Mouse (Mus musculus): ENCODE measurements around the gene Atp2a2.
"Not testable (repeated sequence)": the region's sequence is repeated elsewhere in the genome, so short reads cannot be mapped to it uniquely, and the experiment has no call there.

Gene Atp2a2

GRCm38 (mm10) chr5:122491385-122491784, 10.6 kb downstream of the Atp2a2 start:
- no peak for DNase-seq

GRCm38 (mm10) chr5:122490148-122490547, 11.9 kb downstream of the Atp2a2 start:
- DNase-seq, result no peak

- no peak for DNase-seq
Observed at GRCm38 (mm10) chr5:122487825-122488224, 14.2 kb downstream of the Atp2a2 start.

GRCm38 (mm10) chr5:122486243-122486642, 15.8 kb downstream of the Atp2a2 start:
- not testable (repeated sequence) for DNase-seq

- DNase-seq, result no peak
Observed at GRCm38 (mm10) chr5:122482733-122483391, 19.2 kb downstream of the Atp2a2 start.

GRCm38 (mm10) chr5:122481844-122482243, 20.2 kb downstream of the Atp2a2 start:
- no peak for DNase-seq

- DNase-seq, result no peak
Observed at GRCm38 (mm10) chr5:122479131-122479530, 22.9 kb downstream of the Atp2a2 start.

- DNase-seq, result no peak
Observed at GRCm38 (mm10) chr5:122477492-122477891, 24.5 kb downstream of the Atp2a2 start.

GRCm38 (mm10) chr5:122476078-122476477, 25.9 kb downstream of the Atp2a2 start:
- DNase-seq, result no peak

GRCm38 (mm10) chr5:122474643-122475363, 27.2 kb downstream of the Atp2a2 start:
- no peak for DNase-seq

GRCm38 (mm10) chr5:122471658-122472057, 30.4 kb downstream of the Atp2a2 start:
- no peak for DNase-seq

- no peak for DNase-seq
Observed at GRCm38 (mm10) chr5:122461431-122461830, 40.6 kb downstream of the Atp2a2 start.

GRCm38 (mm10) chr5:122460656-122461055, 41.4 kb downstream of the Atp2a2 start:
- DNase-seq, result peak; percentile 82

- peak; percentile 73 for DNase-seq
Observed at GRCm38 (mm10) chr5:122459335-122459734, 42.7 kb downstream of the Atp2a2 start.

- DNase-seq, result no peak
Observed at GRCm38 (mm10) chr5:122458066-122458465, 44.0 kb downstream of the Atp2a2 start.

- DNase-seq, result not testable (repeated sequence)
Observed at GRCm38 (mm10) chr5:122457054-122457453, 45.0 kb downstream of the Atp2a2 start.

GRCm38 (mm10) chr5:122455584-122455983, 46.4 kb downstream of the Atp2a2 start:
- no peak for DNase-seq

GRCm38 (mm10) chr5:122454883-122455282, 47.1 kb downstream of the Atp2a2 start:
- DNase-seq, result no peak

- no peak for DNase-seq
Observed at GRCm38 (mm10) chr5:122454442-122454841, 47.6 kb downstream of the Atp2a2 start.

- no peak for DNase-seq
Observed at GRCm38 (mm10) chr5:122453188-122453587, 48.8 kb downstream of the Atp2a2 start.

- DNase-seq, result no peak
Observed at GRCm38 (mm10) chr5:122452194-122452593, 49.8 kb downstream of the Atp2a2 start.

- no peak for DNase-seq
Observed at GRCm38 (mm10) chr5:122451324-122451723, 50.7 kb downstream of the Atp2a2 start.

GRCm38 (mm10) chr5:122450913-122451317, 51.1 kb downstream of the Atp2a2 start:
- DNase-seq, result no peak

- no peak for DNase-seq
Observed at GRCm38 (mm10) chr5:122449946-122450345, 52.1 kb downstream of the Atp2a2 start.

Data from cerebellum, adult 9-11 months (tissue).